Mouse (Mus musculus) embryonic fibroblast, embryonic 13.5 days (primary cell): ENCODE measurements around the gene Bak1. TPM values are rescaled to one million over a fixed set of nuclear protein-coding genes. Genes with fewer than 3 reads are reported as not detected.
"Not testable (repeated sequence)": the region's sequence is repeated elsewhere in the genome, so short reads cannot be mapped to it uniquely, and the experiment has no call there.

Experiments
- H3K27ac ChIP-seq: 2 replicates; pipeline ENCODE4 v1.5.1; 2012; ENCODE audit warnings: low read length, control low read depth, inconsistent platforms; ENCODE audit not compliant: insufficient read depth
- H3K4me1 ChIP-seq: 2 replicates; pipeline ENCODE4 v1.6.1; 2011; ENCODE audit warnings: low read length; ENCODE audit not compliant: control insufficient read depth, insufficient read depth
- H3K4me3 ChIP-seq: 2 replicates; pipeline ENCODE4 v1.5.1; 2011; ENCODE audit warnings: mild to moderate bottlenecking, control low read depth, low read length; ENCODE audit not compliant: insufficient read depth
- CTCF ChIP-seq: IDR thresholded peaks from 2 replicates; pipeline ENCODE4 v1.5.1; 2011; ENCODE audit warnings: mild to moderate bottlenecking, control low read depth, low read length, moderate library complexity, borderline replicate concordance; ENCODE audit not compliant: insufficient read depth
- POLR2A ChIP-seq: IDR thresholded peaks from 2 replicates; pipeline ENCODE4 v1.6.1; 2011; ENCODE audit warnings: low read depth, mild to moderate bottlenecking, control low read depth, low read length, moderate library complexity
- polyA plus RNA-seq: library from polyadenylated mRNA; stranded (reverse); fragments of >200 nt; gene quantifications from 2 replicates; pipeline ENCODE4 v1.2.4, GENCODE M21; 2011; ENCODE audit warnings: low read depth; ENCODE audit not compliant: missing spikeins, insufficient read length

Bak1 gene
- polyA plus RNA-seq, 1 experiment, result 114 TPM

GRCm38 (mm10) chr17:26997661-26998060 is 31.1 kb downstream of the Bak1 start:
- no peak overlapping the region for H3K27ac ChIP-seq
- no peaks in the 10 kb centered on the region for H3K4me1 ChIP-seq
- H3K4me3 ChIP-seq, result no peak overlapping the region
- TF ChIP-seq CTCF (no peak), POLR2A (no peak)

- H3K4me3 ChIP-seq, result no peak overlapping the region
- H3K4me1 ChIP-seq, result no peaks in the 10 kb centered on the region
- TF ChIP-seq CTCF (no peak), POLR2A (no peak)
- no peak overlapping the region for H3K27ac ChIP-seq
These were observed 33.2 kb downstream of the Bak1 start for GRCm38 (mm10) chr17:26995562-26995961.

GRCm38 (mm10) chr17:26995006-26995405 is 33.8 kb downstream of the Bak1 start:
- TF ChIP-seq POLR2A (no peak), CTCF (no peak)
- no peaks in the 10 kb centered on the region for H3K4me1 ChIP-seq
- H3K27ac ChIP-seq, result no peak overlapping the region
- no peak overlapping the region for H3K4me3 ChIP-seq

- H3K4me1 ChIP-seq, result no peaks in the 10 kb centered on the region
- H3K27ac ChIP-seq, result no peak overlapping the region
- H3K4me3 ChIP-seq, result no peak overlapping the region
- no peak for TF ChIP-seq POLR2A
- TF ChIP-seq CTCF, result no peak
These were observed 34.4 kb downstream of the Bak1 start for GRCm38 (mm10) chr17:26994410-26994809.

- H3K4me1 ChIP-seq, result no peaks in the 10 kb centered on the region
- H3K27ac ChIP-seq, result no peak overlapping the region
- no peak overlapping the region for H3K4me3 ChIP-seq
- TF ChIP-seq POLR2A (no peak), CTCF (no peak)
These were observed 38.3 kb downstream of the Bak1 start for GRCm38 (mm10) chr17:26990521-26990920.

GRCm38 (mm10) chr17:26985503-26986179 is 43.2 kb downstream of the Bak1 start:
- H3K4me1 ChIP-seq, result no peaks in the 10 kb centered on the region

GRCm38 (mm10) chr17:26983382-26983781 is 45.4 kb downstream of the Bak1 start:
- no peak overlapping the region for H3K27ac ChIP-seq
- no peak overlapping the region for H3K4me3 ChIP-seq
- TF ChIP-seq CTCF (no peak), POLR2A (no peak)
- no peaks in the 10 kb centered on the region for H3K4me1 ChIP-seq

More at GRCm38 (mm10) chr17:26985503-26986179, 43.2 kb downstream of the Bak1 start:
- H3K4me3 ChIP-seq, result no peak overlapping the region
- TF ChIP-seq CTCF, result no peak
- TF ChIP-seq POLR2A, result no peak
- no peak overlapping the region for H3K27ac ChIP-seq

GRCm38 (mm10) chr17:26981050-26981449 is 47.8 kb downstream of the Bak1 start:
- Histone ChIP-seq H3K4me3 (no peak overlapping the region), H3K27ac (no peak overlapping the region), H3K4me1 (no peaks in the 10 kb centered on the region)
- TF ChIP-seq POLR2A (no peak), CTCF (no peak)

- no peak overlapping the region for H3K4me3 ChIP-seq
- no peak overlapping the region for H3K27ac ChIP-seq
- no peaks in the 10 kb centered on the region for H3K4me1 ChIP-seq
- TF ChIP-seq CTCF (no peak), POLR2A (no peak)
These were observed 49.4 kb downstream of the Bak1 start for GRCm38 (mm10) chr17:26979426-26979825.

- not testable (repeated sequence) for H3K4me1 ChIP-seq, H3K4me3 ChIP-seq, H3K27ac ChIP-seq
These were observed 51.5 kb downstream of the Bak1 start for GRCm38 (mm10) chr17:26977354-26977753.

GRCm38 (mm10) chr17:26975415-26975814 is 53.4 kb downstream of the Bak1 start:
- Histone ChIP-seq H3K4me1 (peaks cover 4% of the 10 kb centered on the region; the same call in 1 of the 2 replicates), H3K4me3 (no peak overlapping the region), H3K27ac (no peak overlapping the region)
- no peak for TF ChIP-seq CTCF
- no peak for TF ChIP-seq POLR2A
